In the genomic region with DNA sequence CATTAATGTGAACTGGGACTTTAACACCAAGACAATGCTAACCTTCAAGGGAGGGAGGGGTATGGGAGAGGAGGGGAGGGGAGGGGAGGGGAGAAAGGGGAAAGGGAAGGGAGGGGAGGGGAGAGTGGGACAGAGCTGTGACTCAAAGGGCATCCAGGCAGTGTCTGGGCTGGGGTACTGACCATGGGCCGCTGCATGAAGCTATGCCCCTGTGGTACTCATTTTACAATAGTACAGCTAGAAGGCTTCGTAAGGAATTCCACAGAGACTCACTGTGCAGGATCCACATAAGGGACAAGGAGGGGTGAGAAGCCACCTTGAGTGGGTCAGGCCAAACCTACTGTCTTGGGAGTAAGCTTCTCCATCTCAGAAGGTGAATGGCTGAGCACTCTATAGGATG, we compare ENCODE assay signal across 23 mouse cellular contexts.
DNase-seq lines count a peak whose midpoint lies in the region; ATAC-seq and TF ChIP-seq lines count a peak whose summit lies in the region.
"Had no signal": no experiment of that assay in that cellular context is flagged by ENCODE, and none has a peak within 500 bp of the region (broad histone marks: within the 10 kb centered on the region; RNA-seq: fewer than 3 reads in every experiment).

No protein-coding gene starts in this region.

- H3K9ac ChIP-seq in kidney, embryonic 15.5 days = no peak overlapping the region
- H3K9ac ChIP-seq in kidney, postnatal 0 days (ENCODE audit: low read depth, low read length) = no peak overlapping the region
- H3K9ac ChIP-seq: embryonic facial prominence, embryonic 12.5 days; forebrain, embryonic 13.5 days; forebrain, embryonic 15.5 days had no signal

- WGBS in kidney, embryonic 15.5 days = 62% methylated on average over 2 of the region's 2 CpGs
- WGBS in kidney, postnatal 0 days = 56% methylated on average over 2 of the region's 2 CpGs

- peaks cover 18% of the 10 kb centered on the region for H3K4me1 ChIP-seq in kidney, embryonic 15.5 days
- peaks cover 4% of the 10 kb centered on the region; the same call in 1 of the 2 replicates for H3K4me1 ChIP-seq in kidney, postnatal 0 days (replicated peaks; ENCODE audit: insufficient read depth, low read length)
- H3K4me1 ChIP-seq: embryonic facial prominence, embryonic 12.5 days; forebrain, embryonic 15.5 days had no signal

- TF ChIP-seq CTCF in kidney, postnatal 0 days (IDR thresholded peaks at IDR 0.05; ENCODE audit: low read depth) = no peak

- no peaks in the 10 kb centered on the region for H3K9me3 ChIP-seq in kidney, embryonic 15.5 days (replicated peaks)
- no peaks in the 10 kb centered on the region for H3K9me3 ChIP-seq in kidney, postnatal 0 days (replicated peaks; ENCODE audit: low read length)
- H3K9me3 ChIP-seq: embryonic facial prominence, embryonic 10.5 days; embryonic facial prominence, embryonic 12.5 days; forebrain, embryonic 13.5 days; forebrain, embryonic 15.5 days had no signal

- H3K4me3 ChIP-seq in kidney, embryonic 15.5 days (replicated peaks) = no peak overlapping the region
- no peak overlapping the region for H3K4me3 ChIP-seq in kidney, postnatal 0 days (replicated peaks; ENCODE audit: low read depth, low read length)
- H3K4me3 ChIP-seq: embryonic facial prominence, embryonic 10.5 days; embryonic facial prominence, embryonic 12.5 days; forebrain, embryonic 13.5 days; forebrain, embryonic 15.5 days had no signal

- H3K36me3 ChIP-seq in kidney, embryonic 15.5 days = no peaks in the 10 kb centered on the region
- no peaks in the 10 kb centered on the region for H3K36me3 ChIP-seq in kidney, postnatal 0 days (ENCODE audit: insufficient read depth, low read length)
- H3K36me3 ChIP-seq: embryonic facial prominence, embryonic 10.5 days; embryonic facial prominence, embryonic 12.5 days; forebrain, embryonic 15.5 days; G1E had no signal

- H3K4me2 ChIP-seq in kidney, embryonic 15.5 days = no peak overlapping the region
- H3K4me2 ChIP-seq in kidney, postnatal 0 days (ENCODE audit: low read length) = no peak overlapping the region
- H3K4me2 ChIP-seq: embryonic facial prominence, embryonic 12.5 days; forebrain, embryonic 13.5 days; forebrain, embryonic 15.5 days had no signal

- peak; percentile 65 for DNase-seq in heart, adult 11 months
- DNase-seq in heart, adult 8-10 months (ENCODE audit: low spot score) = no peak
- no peak for DNase-seq in kidney, postnatal 25 days
- DNase-seq in kidney, postnatal 0 days (ENCODE audit: low spot score) = no peak
- DNase-seq in kidney, postnatal 4 days = no peak
- DNase-seq: adrenal gland, adult 8-10 months; adrenal gland, postnatal 14 days; adrenal gland, postnatal 36 days; B cell, adult 2 months; cerebellum, adult 11-12 months; cerebellum, adult 2 months; cerebellum, adult 9-10 months; cerebellum, postnatal 10 days; cerebellum, postnatal 25 days had no signal

- H3K27me3 ChIP-seq in kidney, embryonic 15.5 days = no peaks in the 10 kb centered on the region
- H3K27me3 ChIP-seq in kidney, postnatal 0 days (ENCODE audit: insufficient read depth, low read length) = no peaks in the 10 kb centered on the region
- H3K27me3 ChIP-seq: embryonic facial prominence, embryonic 12.5 days; forebrain, embryonic 13.5 days; forebrain, embryonic 15.5 days; Patski had no signal

- peak overlapping the region; percentile 56; the same call in 1 of the 2 replicates for H3K27ac ChIP-seq in kidney, embryonic 15.5 days
- 0 out of 2 replicates have a peak overlapping the region, but pooled peaks have one; percentile 13 for H3K27ac ChIP-seq in kidney, postnatal 0 days
- H3K27ac ChIP-seq: embryonic facial prominence, embryonic 10.5 days; embryonic facial prominence, embryonic 12.5 days; forebrain, embryonic 13.5 days; forebrain, embryonic 15.5 days had no signal

- peak; percentile 60; the same call in 1 of the 2 replicates for ATAC-seq in kidney, embryonic 15.5 days (replicated peaks; ENCODE audit: low FRiP score)
- no peak for ATAC-seq in kidney, postnatal 0 days (replicated peaks; ENCODE audit: low FRiP score, low read depth)
- ATAC-seq: activated CD4-positive, CD25-positive, alpha-beta regulatory T cell, adult 4 months; CD4-positive, CD25-positive, alpha-beta regulatory T cell, adult 4 months; forebrain, embryonic 13.5 days; forebrain, embryonic 15.5 days; Patski had no signal
